Mouse (Mus musculus) midbrain, embryonic 13.5 days (tissue): ENCODE measurements around the gene Rab10. TPM values are rescaled to one million over a fixed set of nuclear protein-coding genes. Genes with fewer than 3 reads are reported as not detected.
A peak's percentile ranks its signal among the peaks of the same experiment; 100 is the strongest.

Source experiments
- ATAC-seq: fragments of 200-750 bp; cut with Nextera tagmentation; 2 replicates; pipeline ENCODE4 v1.8.0; 2017; ENCODE audit warnings: mild to moderate bottlenecking, moderate TSS enrichment, moderate library complexity
- H3K27ac ChIP-seq: fragments of 300-500 bp; sonication (generic); 2 replicates; pipeline ENCODE4 v1.5.1; 2015; ENCODE audit warnings: inconsistent platforms, mild to moderate bottlenecking, moderate library complexity
- H3K27me3 ChIP-seq: fragments of 300-500 bp; sonication (generic); 2 replicates; pipeline ENCODE4 v1.6.1; 2015; ENCODE audit warnings: mild to moderate bottlenecking, inconsistent platforms
- H3K36me3 ChIP-seq: fragments of 300-500 bp; sonication (generic); 2 replicates; pipeline ENCODE4 v1.6.1; 2015; ENCODE audit warnings: mild to moderate bottlenecking, inconsistent platforms
- H3K4me1 ChIP-seq: fragments of 300-500 bp; sonication (generic); replicated peaks from 2 replicates; pipeline ENCODE4 v1.6.1; 2015; ENCODE audit warnings: inconsistent platforms
- H3K4me2 ChIP-seq: fragments of 300-500 bp; sonication (generic); replicated peaks from 2 replicates; pipeline ENCODE4 v1.6.1; 2015; ENCODE audit warnings: moderate library complexity, mild to moderate bottlenecking, inconsistent platforms
- H3K4me3 ChIP-seq: fragments of 300-500 bp; sonication (generic); replicated peaks from 2 replicates; pipeline ENCODE4 v1.5.1; 2015; ENCODE audit warnings: mild to moderate bottlenecking, inconsistent platforms
- H3K9ac ChIP-seq: fragments of 300-500 bp; sonication (generic); replicated peaks from 2 replicates; pipeline ENCODE4 v1.6.1; 2015; ENCODE audit warnings: mild to moderate bottlenecking, inconsistent platforms
- H3K9me3 ChIP-seq: fragments of 300-500 bp; sonication (generic); 2 replicates; pipeline ENCODE4 v1.6.1; 2016; ENCODE audit warnings: mild to moderate bottlenecking, inconsistent platforms
- WGBS: fragments of 180-500 bp; shearing (Covaris S2); methylation state at CpG from one replicate; pipeline ENCODE4 v1.1.7; 2015; 5-methylcytosine and 5-hydroxymethylcytosine counted together
- polyA plus RNA-seq: library from polyadenylated mRNA; unstranded; fragments of >200 nt; fragmentation: Nextera tagmentation; extraction: Ambion mirVana; gene quantifications from 2 replicates; pipeline ENCODE4 v1.2.1, GENCODE M21; 2015

The Rab10 gene
- polyA plus RNA-seq, 1 experiment from 2014 or later: 128 TPM

GRCm38 (mm10) chr12:3255966-3256365 lies 53.8 kb downstream of the Rab10 start:
- no peak overlapping the region for H3K9ac ChIP-seq
- ATAC-seq: no peak
- no peak overlapping the region for H3K4me2 ChIP-seq

DNA sequence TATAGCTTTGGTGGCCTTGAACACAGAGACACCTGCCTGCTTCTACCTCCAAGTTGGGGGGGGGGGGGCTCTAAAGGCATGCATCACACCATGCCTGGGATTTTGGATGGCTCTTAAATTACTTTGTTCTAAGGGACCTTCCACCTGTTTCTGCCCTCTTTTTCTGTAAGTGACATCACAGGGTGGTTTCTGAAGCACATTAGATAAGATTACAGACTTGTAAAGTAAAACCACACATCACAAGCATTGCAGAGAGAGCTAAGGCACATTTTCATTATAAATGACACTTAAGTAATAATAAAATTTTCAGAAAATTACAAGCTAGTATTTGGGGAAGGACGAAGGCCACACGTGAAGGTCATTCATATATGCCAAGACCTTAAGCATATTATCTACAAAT lies 54.3 kb downstream of the Rab10 start:
- Histone ChIP-seq H3K4me3 (no peak overlapping the region), H3K4me2 (no peak overlapping the region), H3K27me3 (no peaks in the 10 kb centered on the region), H3K9me3 (no peaks in the 10 kb centered on the region), H3K4me1 (no peaks in the 10 kb centered on the region), H3K27ac (no peak overlapping the region), H3K36me3 (peaks cover 35% of the 10 kb centered on the region), H3K9ac (no peak overlapping the region)
- no peak for ATAC-seq
- 98% methylated on average over 2 of the region's 2 CpGs for WGBS

More at GRCm38 (mm10) chr12:3255966-3256365, 53.8 kb downstream of the Rab10 start:
- H3K36me3 ChIP-seq: peaks cover 34% of the 10 kb centered on the region
- H3K4me3 ChIP-seq: no peak overlapping the region
- H3K27me3 ChIP-seq: no peaks in the 10 kb centered on the region
- no peaks in the 10 kb centered on the region for H3K4me1 ChIP-seq
- no peaks in the 10 kb centered on the region for H3K9me3 ChIP-seq
- H3K27ac ChIP-seq: no peak overlapping the region

- Histone ChIP-seq H3K27me3 (no peaks in the 10 kb centered on the region), H3K4me1 (no peaks in the 10 kb centered on the region), H3K4me3 (no peak overlapping the region), H3K9me3 (no peaks in the 10 kb centered on the region), H3K9ac (no peak overlapping the region), H3K27ac (no peak overlapping the region), H3K4me2 (no peak overlapping the region), H3K36me3 (peaks cover 49% of the 10 kb centered on the region)
- ATAC-seq: no peak
Measured at GRCm38 (mm10) chr12:3253591-3253990, 56.2 kb downstream of the Rab10 start.

DNA sequence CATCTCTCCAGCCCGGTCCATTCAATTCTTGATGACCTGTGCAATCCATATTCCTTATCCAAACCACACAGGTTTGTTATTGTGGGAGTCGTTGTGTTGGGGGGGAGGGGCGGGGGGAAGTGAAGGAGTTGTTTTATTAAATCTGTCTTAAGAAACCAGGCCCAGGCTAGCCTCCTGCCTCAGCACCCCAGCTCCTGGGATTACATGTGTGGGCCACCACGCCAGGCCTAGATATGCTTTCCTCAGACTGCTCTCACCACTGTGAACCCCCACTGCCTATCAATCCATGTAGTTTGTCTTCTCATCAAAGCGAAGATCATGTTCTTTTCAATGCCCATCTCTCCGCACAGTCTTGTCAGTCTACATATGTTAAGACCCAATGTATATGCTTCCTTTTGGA lies 63.7 kb downstream of the Rab10 start:
- H3K36me3 ChIP-seq: peaks cover 22% of the 10 kb centered on the region
- H3K27me3 ChIP-seq: no peaks in the 10 kb centered on the region
- 94% methylated on average over 6 of the region's 6 CpGs for WGBS
- no peak overlapping the region for H3K9ac ChIP-seq
- H3K4me2 ChIP-seq: no peak overlapping the region
- H3K4me3 ChIP-seq: no peak overlapping the region
- ATAC-seq: no peak; the same call in 1 of the 2 replicates
- no peak overlapping the region for H3K27ac ChIP-seq
- no peaks in the 10 kb centered on the region for H3K9me3 ChIP-seq
- no peaks in the 10 kb centered on the region for H3K4me1 ChIP-seq

DNA sequence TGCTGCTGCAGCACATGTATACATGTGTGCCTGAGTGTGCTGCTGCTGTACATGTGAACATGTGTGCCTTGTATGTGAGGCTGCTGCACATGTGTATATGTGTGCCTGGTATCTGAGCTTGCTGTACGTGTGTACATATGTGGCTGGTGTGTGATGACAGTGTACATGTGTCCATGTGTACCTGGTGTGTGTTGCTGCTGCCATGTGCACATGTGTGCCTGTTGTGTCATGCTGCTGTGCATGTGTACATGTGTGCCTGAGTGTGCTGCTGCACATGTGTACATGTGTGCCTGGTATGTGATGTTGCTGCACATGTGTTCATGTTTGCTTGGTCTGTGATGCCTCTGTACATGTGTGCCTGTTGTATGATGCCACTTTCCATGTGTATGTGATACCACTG lies 70.2 kb downstream of the Rab10 start:
- H3K27ac ChIP-seq: no peak overlapping the region
- H3K9ac ChIP-seq: no peak overlapping the region
- no peaks in the 10 kb centered on the region for H3K9me3 ChIP-seq
- peaks cover 7% of the 10 kb centered on the region; the same call in 1 of the 2 replicates for H3K4me1 ChIP-seq
- no peaks in the 10 kb centered on the region for H3K27me3 ChIP-seq
- WGBS: 97% methylated on average over 1 of the region's 1 CpGs
- ATAC-seq: no peak
- H3K36me3 ChIP-seq: peaks cover 41% of the 10 kb centered on the region
- H3K4me2 ChIP-seq: no peak overlapping the region
- no peak overlapping the region for H3K4me3 ChIP-seq

DNA sequence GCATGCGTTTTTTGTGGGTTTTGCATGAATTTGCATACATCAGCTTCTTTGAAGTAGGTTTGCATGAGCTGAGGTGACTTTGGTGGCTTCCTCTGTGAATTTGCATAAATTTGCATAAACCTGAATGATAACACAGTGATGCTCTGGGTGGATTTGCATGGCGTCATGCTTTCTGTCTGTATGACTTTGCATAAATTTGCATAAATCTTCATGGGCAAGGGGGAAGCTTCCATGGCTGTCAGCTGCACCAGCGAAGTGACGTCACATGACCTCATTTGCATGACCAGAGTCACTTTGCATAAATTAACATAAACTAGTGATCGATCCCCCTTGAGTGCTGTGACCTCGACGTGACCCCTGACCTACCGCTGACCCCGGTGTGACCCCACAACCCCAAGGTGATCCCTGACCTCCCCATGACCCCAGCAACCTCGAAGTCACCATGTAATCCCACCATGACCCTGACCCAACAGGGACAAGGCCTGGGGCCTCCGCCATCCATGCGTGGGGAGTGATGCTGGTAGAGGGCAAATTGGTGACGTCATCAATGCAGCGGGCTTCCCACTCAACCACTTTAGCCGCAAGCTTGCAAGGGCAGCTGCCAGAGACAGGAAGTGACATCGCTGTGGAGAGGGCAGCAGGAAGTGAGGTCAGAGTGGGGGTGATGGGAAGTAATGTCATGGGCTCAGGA lies 71.3 kb downstream of the Rab10 start:
- H3K36me3 ChIP-seq: peaks cover 41% of the 10 kb centered on the region
- no peak overlapping the region for H3K4me3 ChIP-seq
- 80% methylated on average over 16 of the region's 16 CpGs for WGBS
- no peaks in the 10 kb centered on the region for H3K27me3 ChIP-seq
- H3K4me2 ChIP-seq: no peak overlapping the region
- peaks cover 3% of the 10 kb centered on the region; the same call in 1 of the 2 replicates for H3K9me3 ChIP-seq
- peaks cover 7% of the 10 kb centered on the region; the same call in 1 of the 2 replicates for H3K4me1 ChIP-seq
- H3K9ac ChIP-seq: no peak overlapping the region
- no peak for ATAC-seq
- no peak overlapping the region for H3K27ac ChIP-seq

DNA sequence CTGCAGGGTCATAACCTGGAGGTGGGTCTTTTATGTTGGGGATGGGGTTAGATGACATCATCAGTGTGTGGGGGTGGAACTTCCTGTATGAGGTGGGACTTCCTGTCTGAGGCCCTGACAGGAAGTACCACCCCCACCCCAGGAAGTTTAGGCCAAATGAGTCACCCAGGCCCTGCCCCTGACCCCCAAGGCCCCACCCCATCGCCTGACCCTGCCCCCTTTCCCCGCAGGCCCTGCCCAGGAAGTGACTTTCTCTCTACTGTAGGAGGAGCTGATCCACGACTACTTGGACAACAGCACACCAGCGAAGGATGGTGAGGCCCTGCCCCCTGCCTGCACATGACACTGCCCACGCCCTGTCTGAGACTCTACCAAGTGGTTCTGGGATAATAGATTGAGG lies 72.0 kb downstream of the Rab10 start:
- Histone ChIP-seq H3K27me3 (no peaks in the 10 kb centered on the region), H3K4me2 (no peak overlapping the region), H3K4me1 (peaks cover 7% of the 10 kb centered on the region; the same call in 1 of the 2 replicates), H3K36me3 (peaks cover 41% of the 10 kb centered on the region), H3K9me3 (peaks cover 3% of the 10 kb centered on the region; the same call in 1 of the 2 replicates), H3K27ac (no peak overlapping the region), H3K4me3 (no peak overlapping the region), H3K9ac (no peak overlapping the region)
- ATAC-seq: no peak
- 74% methylated on average over 5 of the region's 5 CpGs for WGBS

- Histone ChIP-seq H3K27me3 (no peaks in the 10 kb centered on the region), H3K36me3 (peaks cover 41% of the 10 kb centered on the region), H3K27ac (no peak overlapping the region), H3K4me1 (peaks cover 7% of the 10 kb centered on the region; the same call in 1 of the 2 replicates), H3K4me3 (no peak overlapping the region; the same call in 1 of the 2 replicates), H3K9me3 (peaks cover 3% of the 10 kb centered on the region; the same call in 1 of the 2 replicates), H3K4me2 (no peak overlapping the region), H3K9ac (no peak overlapping the region)
- ATAC-seq: no peak
- WGBS: 97% methylated on average over 12 of the region's 12 CpGs
Measured at GRCm38 (mm10) chr12:3236831-3237681, 72.7 kb downstream of the Rab10 start.

- WGBS: 67% methylated on average over 14 of the region's 14 CpGs
- Histone ChIP-seq H3K4me3 (peak overlapping the region; percentile 53), H3K4me1 (peaks cover 7% of the 10 kb centered on the region; the same call in 1 of the 2 replicates), H3K27ac (peak overlapping the region; percentile 87), H3K27me3 (no peaks in the 10 kb centered on the region), H3K9ac (no peak overlapping the region; the same call in 1 of the 2 replicates), H3K4me2 (peak overlapping the region; percentile 57), H3K9me3 (peaks cover 3% of the 10 kb centered on the region; the same call in 1 of the 2 replicates), H3K36me3 (peaks cover 41% of the 10 kb centered on the region)
- no peak for ATAC-seq
Measured at GRCm38 (mm10) chr12:3236163-3236641, 73.6 kb downstream of the Rab10 start.

DNA sequence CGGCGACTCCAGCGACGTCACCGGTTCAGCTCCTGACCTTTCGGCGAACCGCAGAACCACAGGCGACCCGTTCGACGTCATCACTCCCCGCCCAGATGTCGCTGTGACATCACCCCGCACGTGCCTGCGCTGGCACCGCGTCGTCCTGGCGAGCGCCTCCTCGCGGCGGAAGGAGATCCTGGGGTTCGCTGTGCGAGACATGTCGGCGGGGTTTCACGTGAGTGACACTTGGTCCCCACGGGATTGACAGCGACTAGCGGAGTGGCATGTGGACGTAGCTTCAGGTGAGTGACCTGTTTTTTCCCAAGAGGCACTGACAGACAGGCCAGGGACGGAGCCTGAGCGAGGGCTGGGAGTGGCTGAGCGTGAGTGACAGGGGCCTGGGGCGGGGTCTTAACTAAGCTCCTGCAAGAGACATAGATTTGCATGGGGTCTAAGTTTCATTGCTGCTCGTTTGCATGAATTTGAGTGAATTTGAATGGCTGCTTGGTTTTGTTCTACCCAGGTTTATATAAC lies 74.1 kb downstream of the Rab10 start:
- H3K4me1 ChIP-seq: peaks cover 7% of the 10 kb centered on the region; the same call in 1 of the 2 replicates
- H3K9ac ChIP-seq: peak overlapping the region; percentile 59
- H3K4me2 ChIP-seq: peak overlapping the region; percentile 57
- peak overlapping the region; percentile 87 for H3K27ac ChIP-seq
- peak overlapping the region; percentile 53 for H3K4me3 ChIP-seq
- no peaks in the 10 kb centered on the region for H3K27me3 ChIP-seq
- WGBS: 23% methylated on average over 39 of the region's 39 CpGs
- ATAC-seq: peak; percentile 70
- H3K9me3 ChIP-seq: peaks cover 3% of the 10 kb centered on the region; the same call in 1 of the 2 replicates
- H3K36me3 ChIP-seq: peaks cover 39% of the 10 kb centered on the region

GRCm38 (mm10) chr12:3235124-3235631 lies 74.6 kb downstream of the Rab10 start:
- no peaks in the 10 kb centered on the region for H3K27me3 ChIP-seq
- H3K9me3 ChIP-seq: peaks cover 3% of the 10 kb centered on the region; the same call in 1 of the 2 replicates
- peak overlapping the region; percentile 57 for H3K4me2 ChIP-seq
- peaks cover 7% of the 10 kb centered on the region; the same call in 1 of the 2 replicates for H3K4me1 ChIP-seq
- WGBS: 26% methylated on average over 36 of the region's 36 CpGs
- peak overlapping the region; percentile 59; the same call in 1 of the 2 replicates for H3K9ac ChIP-seq
- peak; percentile 92 for ATAC-seq
- peaks cover 34% of the 10 kb centered on the region for H3K36me3 ChIP-seq
- H3K4me3 ChIP-seq: peak overlapping the region; percentile 53
- peak overlapping the region; percentile 87 for H3K27ac ChIP-seq
